Mouse (Mus musculus): Measurements from ENCODE around the gene Dock11.

Gene Dock11

DNA sequence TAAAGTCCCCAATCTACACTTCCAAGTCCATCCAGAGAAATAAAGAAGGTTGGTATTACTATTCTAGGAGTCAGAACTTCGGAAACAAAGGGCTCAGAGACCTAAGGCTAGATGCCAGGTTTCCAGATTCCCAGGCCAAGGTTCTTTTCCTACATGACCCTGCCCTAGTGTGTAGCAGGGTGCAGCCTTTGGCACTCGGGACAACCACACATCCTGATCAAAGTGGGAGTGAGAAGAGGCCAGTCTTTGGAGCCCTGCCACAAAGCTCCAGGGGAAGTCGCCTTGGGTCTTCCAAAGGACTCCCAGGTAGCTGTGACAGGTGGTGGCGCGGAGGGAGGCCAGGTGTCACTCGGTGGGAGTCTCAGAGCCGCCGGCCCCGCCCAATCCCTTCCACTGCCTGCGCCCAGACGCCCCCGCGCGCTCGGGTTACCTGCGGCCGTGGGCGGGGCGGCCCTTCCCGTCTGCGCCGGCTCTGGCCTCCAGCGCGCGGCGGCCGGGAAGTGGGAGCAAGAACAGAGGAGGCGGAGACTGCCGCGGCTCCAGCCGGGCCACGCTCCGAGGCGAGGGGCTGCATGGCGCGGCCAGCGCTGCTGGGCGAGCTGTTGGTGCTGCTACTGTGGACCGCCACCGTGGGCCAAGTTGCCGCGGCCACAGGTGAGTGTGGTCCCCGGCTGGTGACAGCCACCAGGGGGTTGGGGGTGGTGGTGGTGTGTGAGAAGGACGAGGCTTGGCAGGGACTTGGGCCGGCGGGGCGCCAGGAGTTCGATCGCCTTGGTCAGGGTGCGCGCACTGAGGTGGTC is 223.2 kb downstream of the Dock11 start, which contains the start of gene Il13ra1:
Gene Il13ra1, plus strand, starts transcription at position 489 of the 800 bp plus-strand sequence.
- peak; percentile 36 to 50 for DNase-seq

DNA sequence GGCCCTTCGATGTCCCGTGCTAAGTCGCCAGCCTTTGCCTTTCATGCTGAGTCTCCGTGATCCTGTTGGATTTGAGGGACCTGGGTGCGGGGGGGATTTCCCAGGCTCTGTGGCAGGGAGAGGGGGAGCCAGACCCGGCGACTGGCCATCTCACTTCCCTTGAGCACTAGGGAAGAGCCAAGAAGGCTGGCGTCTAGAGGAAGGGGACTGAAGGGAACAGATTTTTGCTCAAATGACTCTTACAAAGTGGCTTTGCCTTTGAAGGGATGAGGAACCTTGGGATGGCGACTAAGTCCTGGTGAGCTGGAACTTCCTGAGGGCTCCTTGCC is 223.8 kb downstream of the Dock11 start:
- no peak for DNase-seq

DNA sequence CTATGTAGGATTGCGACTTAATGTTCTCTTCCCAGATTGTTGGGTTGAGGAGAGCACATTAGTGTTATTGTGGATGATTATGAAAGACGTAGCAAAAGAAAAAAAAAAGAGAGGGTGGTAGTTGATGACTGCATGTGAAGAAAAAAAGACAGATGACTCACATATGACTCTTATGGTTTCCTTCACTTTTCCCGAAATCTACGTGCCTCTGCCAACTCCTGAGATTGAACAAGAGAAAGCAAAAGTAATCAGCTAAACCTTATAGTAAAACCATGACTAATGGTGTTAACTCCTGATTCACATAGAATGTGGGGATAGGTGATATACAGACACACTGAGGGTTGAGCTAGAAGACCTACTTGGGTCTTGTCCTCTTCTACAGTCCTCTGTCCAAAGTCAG is 226.5 kb downstream of the Dock11 start:
- DNase-seq = no peak

Data from cerebellum, postnatal 36 days (tissue).